Mouse (Mus musculus) spleen, adult 2 months (tissue): ENCODE results near the gene Strn4.

Experiments used
- CTCF ChIP-seq: fragments of 200-500 bp; IDR thresholded peaks from 2 replicates; pipeline ENCODE4 v1.5.1; 2011; ENCODE audit warnings: mild to moderate bottlenecking, inconsistent platforms; ENCODE audit not compliant: insufficient read depth, insufficient read length, insufficient replicate concordance; ENCODE audit errors: extremely low read depth
- POLR2A ChIP-seq: fragments of 200-500 bp; IDR thresholded peaks from 2 replicates; pipeline ENCODE4 v1.6.1; 2011; ENCODE audit warnings: low read depth, low read length, inconsistent platforms

- no peak for TF ChIP-seq CTCF
- TF ChIP-seq POLR2A: no peak
Measured at GRCm38 (mm10) chr7:16794886-16795285, 20.8 kb upstream of the Strn4 start.
